In the genomic region with DNA sequence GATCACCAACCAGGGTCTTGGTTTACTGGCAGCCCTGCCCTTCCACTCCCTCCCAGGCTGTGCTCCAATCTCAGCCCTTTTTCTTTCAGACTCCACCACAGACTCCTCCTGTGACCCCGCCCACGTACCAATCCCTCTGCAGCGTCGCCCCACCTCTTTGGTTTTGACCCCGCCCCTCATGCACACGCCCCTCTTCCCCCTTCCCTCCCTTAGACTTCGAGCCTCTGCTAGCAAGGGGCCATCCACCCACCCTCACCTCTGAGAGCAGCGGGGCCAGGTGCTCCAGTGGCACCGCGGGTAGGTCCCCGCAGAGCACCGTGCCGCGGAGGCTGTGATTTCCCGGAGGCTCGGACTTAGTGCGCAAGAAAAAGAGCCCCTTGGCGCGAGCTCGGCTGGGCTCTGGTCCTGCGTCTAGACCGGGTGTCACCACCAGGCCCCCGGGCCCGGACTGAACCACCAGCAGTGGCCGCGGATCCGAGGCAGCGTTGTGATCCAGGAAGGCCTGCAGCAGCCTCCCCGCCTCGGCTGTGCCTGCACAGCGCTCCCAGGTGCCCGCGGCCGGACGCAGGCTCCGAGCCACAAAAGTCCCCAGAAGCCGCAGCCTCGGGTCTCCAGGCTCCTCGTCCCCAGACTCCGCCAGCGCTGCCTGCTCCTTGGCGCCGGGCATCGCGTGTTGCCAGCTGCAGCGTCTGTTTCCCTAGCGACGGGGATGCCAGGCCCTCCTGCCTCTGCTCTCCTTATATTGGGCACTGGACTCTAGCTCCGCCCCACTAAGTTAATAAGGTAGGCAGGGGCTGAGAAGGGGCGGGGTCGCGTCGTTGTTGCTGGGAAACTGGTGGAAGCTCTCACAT, we compare ENCODE assay signal across 8 mouse cellular contexts. TPM values are rescaled to one million over a fixed set of nuclear protein-coding genes. Genes with fewer than 3 reads are reported as not detected.
DNase-seq lines count a peak whose midpoint lies in the region; ATAC-seq lines count a peak whose summit lies in the region.

A gene (minus strand): TSS at position 751 of the 851 bp plus-strand sequence.

- H3K27me3 ChIP-seq in forebrain, embryonic 12.5 days, result peaks cover 6% of the 10 kb centered on the region; the same call in 1 of the 2 replicates
- H3K27me3 ChIP-seq in heart, embryonic 13.5 days (replicated peaks), result peaks cover 32% of the 10 kb centered on the region
- peaks cover 27% of the 10 kb centered on the region; the same call in 1 of the 2 replicates for H3K27me3 ChIP-seq in kidney, embryonic 16.5 days (ENCODE audit: insufficient read depth, low read length)
- peaks cover 14% of the 10 kb centered on the region for H3K27me3 ChIP-seq in limb, embryonic 13.5 days
- no peaks in the 10 kb centered on the region for H3K27me3 ChIP-seq in midbrain, embryonic 15.5 days (replicated peaks)

- peak within 1 kb of the TSS; percentile 55 for H3K4me3 ChIP-seq in forebrain, embryonic 12.5 days (replicated peaks)
- peak within 1 kb of the TSS; percentile 60 for H3K4me3 ChIP-seq in heart, embryonic 13.5 days
- H3K4me3 ChIP-seq in kidney, embryonic 16.5 days (ENCODE audit: low read length), result peak within 1 kb of the TSS; percentile 43
- peak within 1 kb of the TSS; percentile 58 for H3K4me3 ChIP-seq in limb, embryonic 13.5 days
- peak within 1 kb of the TSS; percentile 74 for H3K4me3 ChIP-seq in midbrain, embryonic 15.5 days

- WGBS in forebrain, embryonic 12.5 days, result under 1% methylated on average over 46 of the region's 53 CpGs
- under 1% methylated on average over 53 of the region's 53 CpGs for WGBS in heart, embryonic 13.5 days
- WGBS in kidney, embryonic 16.5 days, result under 1% methylated on average over 52 of the region's 53 CpGs
- under 1% methylated on average over 53 of the region's 53 CpGs for WGBS in limb, embryonic 13.5 days
- under 1% methylated on average over 53 of the region's 53 CpGs for WGBS in midbrain, embryonic 15.5 days

- peak within 1 kb of the TSS; percentile 65 for H3K27ac ChIP-seq in forebrain, embryonic 12.5 days
- no peak within 1 kb of the TSS for H3K27ac ChIP-seq in heart, embryonic 13.5 days (replicated peaks)
- H3K27ac ChIP-seq in kidney, embryonic 16.5 days (ENCODE audit: low read length), result no peak within 1 kb of the TSS
- no peak within 1 kb of the TSS for H3K27ac ChIP-seq in limb, embryonic 13.5 days
- peak within 1 kb of the TSS; percentile 80 for H3K27ac ChIP-seq in midbrain, embryonic 15.5 days

- H3K36me3 ChIP-seq in forebrain, embryonic 12.5 days (replicated peaks), result no peaks in the 10 kb centered on the region
- no peaks in the 10 kb centered on the region for H3K36me3 ChIP-seq in heart, embryonic 13.5 days
- H3K36me3 ChIP-seq in kidney, embryonic 16.5 days (ENCODE audit: insufficient read depth, low read length), result no peaks in the 10 kb centered on the region
- H3K36me3 ChIP-seq in limb, embryonic 13.5 days, result no peaks in the 10 kb centered on the region
- H3K36me3 ChIP-seq in midbrain, embryonic 15.5 days (replicated peaks), result no peaks in the 10 kb centered on the region

- peak within 1 kb of the TSS; percentile 61 for H3K9ac ChIP-seq in forebrain, embryonic 12.5 days
- H3K9ac ChIP-seq in heart, embryonic 13.5 days, result peak within 1 kb of the TSS; percentile 66
- peak within 1 kb of the TSS; percentile 55; the same call in 1 of the 2 replicates for H3K9ac ChIP-seq in kidney, embryonic 16.5 days (replicated peaks; ENCODE audit: low read length)
- H3K9ac ChIP-seq in limb, embryonic 13.5 days, result peak within 1 kb of the TSS; percentile 40
- H3K9ac ChIP-seq in midbrain, embryonic 15.5 days, result peak within 1 kb of the TSS; percentile 66

- H3K4me1 ChIP-seq in forebrain, embryonic 12.5 days, result peaks cover 10% of the 10 kb centered on the region; the same call in 1 of the 2 replicates
- no peaks in the 10 kb centered on the region for H3K4me1 ChIP-seq in heart, embryonic 13.5 days
- H3K4me1 ChIP-seq in kidney, embryonic 16.5 days (ENCODE audit: insufficient read depth, low read length), result 0 out of 2 replicates have a peak, but pooled peaks cover 3% of the 10 kb centered on the region
- peaks cover 6% of the 10 kb centered on the region for H3K4me1 ChIP-seq in limb, embryonic 13.5 days
- H3K4me1 ChIP-seq in midbrain, embryonic 15.5 days, result peaks cover 11% of the 10 kb centered on the region; the same call in 1 of the 2 replicates

- ATAC-seq in forebrain, embryonic 12.5 days (ENCODE audit: low FRiP score), result peak; percentile 95
- peak; percentile 57; the same call in 1 of the 2 replicates for ATAC-seq in heart, embryonic 13.5 days (ENCODE audit: extremely low read depth, insufficient number of reproducible peaks, low FRiP score, low TSS enrichment)
- peak; percentile 97 for ATAC-seq in kidney, embryonic 16.5 days (ENCODE audit: low FRiP score, low TSS enrichment)
- ATAC-seq in limb, embryonic 13.5 days (ENCODE audit: low FRiP score, low read depth), result peak; percentile 93
- peak; percentile 98 for ATAC-seq in midbrain, embryonic 15.5 days (replicated peaks)

- H3K9me3 ChIP-seq in forebrain, embryonic 12.5 days, result no peaks in the 10 kb centered on the region
- no peaks in the 10 kb centered on the region for H3K9me3 ChIP-seq in heart, embryonic 13.5 days
- no peaks in the 10 kb centered on the region for H3K9me3 ChIP-seq in kidney, embryonic 16.5 days (ENCODE audit: low read length)
- H3K9me3 ChIP-seq in limb, embryonic 13.5 days, result no peaks in the 10 kb centered on the region
- H3K9me3 ChIP-seq in midbrain, embryonic 15.5 days, result no peaks in the 10 kb centered on the region

- peak; percentile 3 for DNase-seq in thymus, postnatal 14 days
- DNase-seq in thymus, postnatal 0 days (ENCODE audit: low spot score), result no peak
- peak; percentile 86 for DNase-seq in telencephalon, adult 2 months (ENCODE audit: low read depth, low spot score)

- peak within 1 kb of the TSS; percentile 98 for H3K4me2 ChIP-seq in forebrain, embryonic 12.5 days
- peak within 1 kb of the TSS; percentile 87 for H3K4me2 ChIP-seq in heart, embryonic 13.5 days
- H3K4me2 ChIP-seq in kidney, embryonic 16.5 days (replicated peaks; ENCODE audit: low read depth, low read length), result peak within 1 kb of the TSS; percentile 69
- peak within 1 kb of the TSS; percentile 98 for H3K4me2 ChIP-seq in limb, embryonic 13.5 days (replicated peaks)
- H3K4me2 ChIP-seq in midbrain, embryonic 15.5 days, result peak within 1 kb of the TSS; percentile 92

RNA-seq across cellular contexts. Expression of the gene that starts here (rescaled TPM):
- polyA plus RNA-seq in thymus, postnatal 0 days (2015; fragmentation: Nextera tagmentation; extraction: Ambion mirVana), result 1.2 and 1.4 TPM in 2 replicates
- polyA plus RNA-seq in forebrain, embryonic 12.5 days (2016; fragmentation: Nextera tagmentation; extraction: Ambion mirVana), result 0.57 and 0.88 TPM in 2 replicates
- 0.03 and 0.12 TPM in 2 replicates for polyA plus RNA-seq in heart, embryonic 13.5 days (2015; fragmentation: Nextera tagmentation; extraction: Ambion mirVana)
- polyA plus RNA-seq in kidney, embryonic 16.5 days (2015; fragmentation: Nextera tagmentation; extraction: Ambion mirVana), result 0.05 and 0.09 TPM in 2 replicates
- 0.14 and 0.23 TPM in 2 replicates for polyA plus RNA-seq in limb, embryonic 13.5 days (2015; fragmentation: Nextera tagmentation; extraction: Ambion mirVana)
- polyA plus RNA-seq in midbrain, embryonic 15.5 days (2015; fragmentation: Nextera tagmentation; extraction: Ambion mirVana), result 2.5 and 3.1 TPM in 2 replicates

Comparison
In these comparisons a context has a peak if more than half of its experiments do, and no peak if none do; other contexts are left out.
1. Peak in ATAC-seq, H3K4me3 ChIP-seq, H3K27ac ChIP-seq, H3K9ac ChIP-seq and H3K4me2 ChIP-seq in forebrain, embryonic 12.5 days; RNA of the gene not detected or under 1 TPM.
2. Peak in ATAC-seq, H3K4me3 ChIP-seq, H3K9ac ChIP-seq and H3K4me2 ChIP-seq in heart, embryonic 13.5 days; RNA of the gene not detected or under 1 TPM.
3. Peak in ATAC-seq, H3K4me3 ChIP-seq, H3K9ac ChIP-seq and H3K4me2 ChIP-seq in kidney, embryonic 16.5 days; RNA of the gene not detected or under 1 TPM.
4. Peak in ATAC-seq, H3K4me3 ChIP-seq, H3K9ac ChIP-seq and H3K4me2 ChIP-seq in limb, embryonic 13.5 days; RNA of the gene not detected or under 1 TPM.